Mouse (Mus musculus) cerebellum, adult 2 months (tissue): ENCODE measurements at regions not wholly inside any gene's neighbourhood (a gene's known extent, or its start where the extent isn't known, plus 50 kb on each side); places are given as distances from the start of the nearest gene placed in this dataset.

ENCODE experiments used
- DNase-seq, 2 experiments: peaks; one replicate each; pipeline ENCODE4 v3.0.0; 2021
- H3K27ac ChIP-seq: fragments of 200-500 bp; 2 replicates; pipeline ENCODE4 v1.5.1; 2012; ENCODE audit warnings: low read length, control low read depth, inconsistent platforms; ENCODE audit not compliant: insufficient read depth
- H3K27me3 ChIP-seq: fragments of 200-500 bp; 2 replicates; pipeline ENCODE4 v1.6.1; 2012; ENCODE audit warnings: inconsistent platforms, mild to moderate bottlenecking, low read length, moderate library complexity; ENCODE audit not compliant: control insufficient read depth, insufficient read depth
- H3K4me1 ChIP-seq: fragments of 200-500 bp; 2 replicates; pipeline ENCODE4 v1.6.1; 2011; ENCODE audit warnings: low read length; ENCODE audit not compliant: control insufficient read depth, insufficient read depth
- H3K4me3 ChIP-seq: fragments of 200-500 bp; replicated peaks from 2 replicates; pipeline ENCODE3; 2011; ENCODE audit warnings: mild to moderate bottlenecking, low read depth, low read length, control low read depth; ENCODE audit not compliant: insufficient read depth
- CTCF ChIP-seq: fragments of 200-500 bp; IDR thresholded peaks from 2 replicates; pipeline ENCODE4 v1.5.1; 2011; ENCODE audit warnings: low read depth, mild to moderate bottlenecking, control low read depth, low read length, moderate library complexity, borderline replicate concordance; ENCODE audit not compliant: insufficient read depth
- POLR2A ChIP-seq: fragments of 200-500 bp; IDR thresholded peaks from 2 replicates; pipeline ENCODE4 v1.6.1; 2011; ENCODE audit warnings: low read length, control low read depth, borderline replicate concordance; ENCODE audit not compliant: insufficient read depth
- WGBS: fragments of 180-500 bp; shearing (Covaris S2); methylation state at CpG from one replicate; pipeline ENCODE4 v1.1.7; 2018; 5-methylcytosine and 5-hydroxymethylcytosine counted together

DNA sequence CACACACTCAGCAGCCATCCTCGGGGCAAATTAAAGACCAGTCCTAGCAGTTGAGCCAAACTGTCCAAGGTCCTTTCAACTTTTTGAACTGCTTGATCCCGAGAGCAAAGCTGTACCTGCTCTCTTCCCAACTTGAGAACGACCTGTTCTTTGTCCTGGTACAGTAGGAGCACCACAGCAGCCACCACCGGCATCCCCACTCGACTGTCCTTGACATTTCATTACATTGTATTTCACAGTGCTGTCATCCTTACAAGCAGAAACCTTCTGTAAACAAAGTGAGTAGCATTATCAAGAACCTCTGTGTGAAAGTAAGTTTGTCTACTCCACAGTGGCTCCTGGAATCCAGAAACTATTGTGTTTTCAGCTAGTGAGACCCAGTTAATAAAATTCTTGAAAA is 240.2 kb upstream of the Zfp462 start:
- WGBS, result 73% methylated on average over 5 of the region's 5 CpGs
- DNase-seq, result no peak
- Histone ChIP-seq H3K27ac (no peak overlapping the region), H3K4me3 (no peak overlapping the region), H3K4me1 (no peaks in the 10 kb centered on the region), H3K27me3 (no peaks in the 10 kb centered on the region)
- TF ChIP-seq POLR2A (no peak), CTCF (no peak)

DNA sequence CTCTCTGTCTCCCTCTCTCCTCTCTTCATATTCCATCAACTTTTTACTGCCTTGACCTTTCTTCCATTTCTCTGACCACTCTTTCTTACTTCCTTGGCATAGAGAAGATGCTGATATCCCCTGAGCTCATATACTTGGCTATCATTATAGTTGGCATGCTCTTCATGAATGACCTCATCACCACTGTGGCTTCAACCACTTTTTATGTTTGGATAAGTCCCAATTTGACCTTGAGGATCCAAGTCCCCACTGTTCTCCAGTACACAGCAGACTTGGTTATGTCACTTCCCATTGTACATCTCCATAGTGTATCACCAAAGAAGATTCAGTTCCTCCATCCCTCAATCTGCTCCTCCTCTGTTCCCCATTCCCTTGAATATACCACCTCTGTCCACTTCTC is 235.1 kb upstream of the Zfp462 start:
- no peak overlapping the region for H3K27ac ChIP-seq
- no peak for DNase-seq
- no peak for TF ChIP-seq CTCF
- TF ChIP-seq POLR2A, result no peak
- no peaks in the 10 kb centered on the region for H3K4me1 ChIP-seq
- no peak overlapping the region for H3K4me3 ChIP-seq
- H3K27me3 ChIP-seq, result no peaks in the 10 kb centered on the region

DNA sequence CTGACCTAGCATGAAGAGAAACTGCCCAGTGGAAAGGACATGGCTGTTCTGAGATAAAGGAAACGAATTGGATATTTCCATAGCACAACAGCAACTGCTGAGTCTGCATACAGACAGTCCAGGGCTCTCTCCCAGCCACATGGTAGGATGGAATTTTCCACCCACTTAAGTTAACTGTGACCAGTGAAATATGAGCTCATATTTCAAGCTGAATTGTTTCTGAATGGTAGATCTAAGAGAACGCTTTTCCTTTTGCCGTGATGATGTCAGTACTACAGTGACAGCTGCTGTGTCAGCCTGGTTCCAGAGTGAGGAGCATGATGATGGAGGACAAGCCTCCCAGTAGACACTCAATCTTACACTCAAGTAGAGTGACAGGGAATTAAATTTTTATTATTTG is 231.9 kb upstream of the Zfp462 start:
- WGBS, result 73% methylated on average over 3 of the region's 3 CpGs
- no peak for DNase-seq
- Histone ChIP-seq H3K4me3 (no peak overlapping the region), H3K27ac (no peak overlapping the region), H3K27me3 (no peaks in the 10 kb centered on the region), H3K4me1 (no peaks in the 10 kb centered on the region)
- no peak for TF ChIP-seq CTCF
- TF ChIP-seq POLR2A, result no peak

DNA sequence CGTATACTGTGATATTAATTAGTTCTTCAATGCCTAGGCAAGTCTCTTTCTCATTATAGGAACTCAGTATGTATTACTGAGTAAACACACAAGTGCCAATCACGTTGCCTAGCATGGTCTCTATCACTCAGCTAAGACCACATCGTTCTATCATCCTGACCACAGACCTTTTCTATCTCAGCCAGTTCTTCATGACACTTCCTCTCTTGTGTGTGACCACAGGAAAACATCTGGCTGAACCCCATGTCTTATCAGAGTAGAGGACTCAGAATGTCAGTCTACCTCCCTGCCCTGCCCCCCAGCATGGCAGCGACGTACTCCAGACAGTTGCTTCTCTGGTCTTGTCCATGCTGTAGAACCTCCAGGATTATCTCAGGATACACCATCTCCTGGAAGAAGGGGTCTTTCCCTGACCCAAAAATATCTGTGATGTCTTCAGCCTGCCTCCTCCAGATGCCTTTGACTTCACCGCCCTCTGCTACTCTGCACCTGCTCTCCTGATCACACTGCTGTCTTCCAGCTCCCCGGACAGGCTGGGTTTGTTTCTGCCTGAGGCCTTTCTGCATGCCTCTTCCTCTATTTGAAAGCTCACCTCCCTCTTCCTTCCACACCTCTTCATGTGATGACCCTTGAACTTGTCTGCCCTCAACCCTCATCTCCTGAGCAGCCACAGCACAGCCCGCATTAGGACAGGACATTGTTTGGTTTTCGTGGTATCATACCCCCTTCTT is 230.1 kb upstream of the Zfp462 start:
- 91% methylated on average over 9 of the region's 9 CpGs for WGBS
- Histone ChIP-seq H3K27ac (no peak overlapping the region), H3K4me1 (no peaks in the 10 kb centered on the region), H3K4me3 (no peak overlapping the region), H3K27me3 (no peaks in the 10 kb centered on the region)
- TF ChIP-seq POLR2A, result no peak
- no peak for TF ChIP-seq CTCF
- DNase-seq, result no peak

DNA sequence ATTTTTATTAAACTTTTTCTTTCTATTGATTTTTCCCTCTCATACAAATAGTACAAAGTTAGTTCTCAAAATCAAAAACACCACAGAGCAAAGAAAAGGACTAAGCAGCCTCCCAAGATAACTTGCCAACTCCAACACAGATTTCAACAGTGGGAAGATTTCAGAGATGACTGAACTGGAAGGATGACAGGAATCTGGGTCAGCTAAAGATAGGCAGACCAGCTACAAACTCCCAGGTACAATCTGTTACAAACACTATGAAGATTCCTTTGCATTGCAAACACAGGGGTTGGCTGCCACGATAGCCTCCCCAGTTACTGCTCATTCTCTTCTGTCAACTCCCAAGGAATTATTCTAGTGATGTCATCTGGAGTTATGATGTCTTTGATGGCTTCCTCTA is 226.8 kb upstream of the Zfp462 start:
- no peaks in the 10 kb centered on the region for H3K4me1 ChIP-seq
- DNase-seq, result peak in 1 of 2 experiments; percentile 27
- no peak for TF ChIP-seq CTCF
- TF ChIP-seq POLR2A, result no peak
- WGBS, result 20% methylated on average over 1 of the region's 1 CpGs
- H3K4me3 ChIP-seq, result no peak overlapping the region
- H3K27ac ChIP-seq, result no peak overlapping the region
- no peaks in the 10 kb centered on the region for H3K27me3 ChIP-seq

DNA sequence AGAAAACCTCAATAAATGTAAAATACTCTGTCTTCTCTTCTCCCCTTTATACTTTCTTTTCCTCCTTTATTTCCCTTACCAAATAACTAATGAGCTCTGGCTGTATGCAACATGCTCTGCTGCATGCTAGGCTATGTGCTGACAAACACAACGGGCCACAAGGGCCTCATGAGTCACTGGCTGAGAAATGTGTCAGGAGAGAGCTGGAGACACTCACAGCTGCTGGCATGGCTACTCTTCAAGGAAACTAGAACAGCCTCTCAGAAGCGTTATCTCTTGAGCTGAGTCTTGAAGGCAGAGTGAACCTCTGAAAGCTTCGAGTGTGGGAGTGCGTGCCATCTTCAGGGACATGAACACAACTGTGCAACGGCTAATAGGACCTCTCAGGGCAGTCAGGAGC is 205.8 kb upstream of the Zfp462 start:
- Histone ChIP-seq H3K27ac (no peak overlapping the region), H3K4me3 (no peak overlapping the region), H3K4me1 (no peaks in the 10 kb centered on the region), H3K27me3 (no peaks in the 10 kb centered on the region)
- TF ChIP-seq CTCF, result no peak
- no peak for TF ChIP-seq POLR2A
- no peak for DNase-seq
- WGBS, result 77% methylated on average over 5 of the region's 5 CpGs

DNA sequence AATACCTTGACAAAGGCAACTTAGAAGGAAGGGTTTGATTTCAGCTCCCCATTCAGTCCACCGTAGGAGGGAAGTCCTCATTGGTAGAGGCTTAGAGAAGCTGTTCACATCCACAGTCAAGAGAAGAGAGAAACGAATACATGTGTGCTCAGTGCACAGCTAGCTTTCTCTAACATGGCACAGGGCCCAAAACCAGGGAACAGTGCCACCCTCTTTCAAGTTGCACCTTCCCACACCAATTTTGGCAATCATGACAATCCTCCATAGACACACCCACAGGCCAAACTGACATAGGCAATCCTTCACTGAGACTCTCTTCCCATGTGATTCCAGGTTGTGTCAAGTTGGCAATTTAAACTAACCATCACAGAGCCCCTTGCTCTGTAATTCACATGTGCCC is 193.4 kb upstream of the Zfp462 start:
- Histone ChIP-seq H3K4me1 (no peaks in the 10 kb centered on the region), H3K27me3 (no peaks in the 10 kb centered on the region), H3K27ac (no peak overlapping the region), H3K4me3 (no peak overlapping the region)
- TF ChIP-seq POLR2A, result no peak
- TF ChIP-seq CTCF, result no peak
- no peak for DNase-seq
- WGBS, result 55% methylated on average over 2 of the region's 2 CpGs

DNA sequence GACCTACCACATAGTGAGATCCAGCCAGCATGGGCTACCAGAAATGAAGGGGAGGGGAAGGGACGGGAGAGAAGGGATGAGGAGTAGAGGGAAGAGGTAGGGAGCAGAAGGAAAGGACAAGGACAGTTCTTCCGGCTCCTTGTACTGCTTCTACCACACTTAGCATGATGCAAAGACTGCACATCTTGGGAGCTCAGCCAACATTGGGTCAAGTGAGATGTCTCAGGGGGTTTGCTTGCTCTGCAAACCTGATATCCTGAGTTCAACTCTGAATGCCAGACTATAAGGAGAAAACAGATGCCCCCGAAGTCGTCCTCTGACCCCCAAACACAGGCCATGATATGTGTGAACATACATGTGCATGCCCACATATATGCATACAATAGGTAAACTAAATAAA is 188.4 kb upstream of the Zfp462 start:
- Histone ChIP-seq H3K27ac (no peak overlapping the region), H3K4me1 (peaks cover 10% of the 10 kb centered on the region; the same call in 1 of the 2 replicates), H3K4me3 (no peak overlapping the region), H3K27me3 (no peaks in the 10 kb centered on the region)
- no peak for DNase-seq
- no peak for TF ChIP-seq CTCF
- TF ChIP-seq POLR2A, result no peak
- WGBS, result 86% methylated on average over 4 of the region's 4 CpGs
